8 mouse cellular contexts compared by ENCODE assay signal in the genomic region with DNA sequence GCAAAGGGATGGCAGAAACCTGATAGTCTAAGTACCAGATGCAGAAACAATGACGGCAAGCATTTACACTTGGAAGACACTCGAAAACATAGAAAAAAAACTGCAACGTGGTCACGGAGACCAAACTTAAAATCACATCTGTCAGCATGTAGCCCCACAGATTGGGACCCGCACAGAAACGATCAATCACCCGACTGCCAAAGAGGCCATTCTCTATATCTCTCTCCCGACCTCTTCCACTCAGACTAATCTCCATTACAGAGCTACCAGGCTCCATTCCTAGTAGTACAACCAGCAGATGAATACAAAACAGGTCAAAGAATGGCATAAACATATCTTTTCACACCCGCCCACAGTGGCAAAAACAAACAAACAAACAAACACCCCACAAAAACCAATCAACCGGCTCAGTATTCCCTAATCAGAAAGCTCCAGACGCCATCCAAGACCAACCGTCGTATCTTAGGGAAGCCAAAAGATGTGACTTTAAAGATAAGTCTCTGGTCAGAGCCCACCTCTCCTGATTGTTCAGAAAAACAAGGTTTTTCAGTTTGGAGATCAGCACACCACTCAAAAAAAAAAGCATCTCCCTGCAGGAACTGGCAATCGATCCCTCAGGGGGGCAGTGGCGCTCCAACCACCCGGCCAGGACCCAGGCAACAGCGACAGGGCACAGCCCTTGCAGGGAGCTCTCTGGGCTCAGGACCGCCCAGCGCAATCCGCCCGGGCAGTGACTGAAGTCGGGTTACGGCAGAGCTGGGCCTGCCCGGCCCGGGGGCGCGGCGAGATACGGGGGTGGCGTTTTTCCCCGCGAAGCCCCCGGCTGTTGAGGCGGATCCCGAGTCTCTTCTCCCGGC. TPM values are rescaled to one million over a fixed set of nuclear protein-coding genes. Genes with fewer than 3 reads are reported as not detected.
A peak's percentile ranks its signal among the peaks of the same experiment; 100 is the strongest.
DNase-seq lines count a peak whose midpoint lies in the region; ATAC-seq and TF ChIP-seq lines count a peak whose summit lies in the region.

No protein-coding gene starts in this region.

- H3K27me3 ChIP-seq in forebrain, embryonic 16.5 days (replicated peaks; ENCODE audit: control insufficient read depth, insufficient read depth, low read length), result peaks cover 4% of the 10 kb centered on the region; the same call in 1 of the 2 replicates
- peaks cover 2% of the 10 kb centered on the region for H3K27me3 ChIP-seq in hindbrain, embryonic 16.5 days (replicated peaks; ENCODE audit: control insufficient read depth, insufficient read depth, low read length)
- H3K27me3 ChIP-seq in small intestine, adult 2 months (ENCODE audit: control insufficient read depth, insufficient read depth, low read length), result no peaks in the 10 kb centered on the region

- peak overlapping the region; percentile 89 for H3K9ac ChIP-seq in forebrain, embryonic 16.5 days (replicated peaks; ENCODE audit: low read depth, low read length)
- peak overlapping the region; percentile 94 for H3K9ac ChIP-seq in hindbrain, embryonic 16.5 days (ENCODE audit: low read depth, low read length)

- H3K27ac ChIP-seq in forebrain, embryonic 16.5 days (ENCODE audit: low read length), result peak overlapping the region; percentile 89
- H3K27ac ChIP-seq in hindbrain, embryonic 16.5 days (ENCODE audit: low read depth, low read length), result peak overlapping the region; percentile 91
- no peak overlapping the region for H3K27ac ChIP-seq in small intestine, adult 2 months (ENCODE audit: insufficient read depth, low read depth, low read length)

- H3K9me3 ChIP-seq in forebrain, embryonic 16.5 days (ENCODE audit: control insufficient read depth, low read length), result no peaks in the 10 kb centered on the region
- no peaks in the 10 kb centered on the region for H3K9me3 ChIP-seq in hindbrain, embryonic 16.5 days (ENCODE audit: control insufficient read depth, low read length)

- TF ChIP-seq POLR2A in small intestine, adult 2 months (IDR thresholded peaks at IDR 0.05; ENCODE audit: low read depth, low read length), result no peak

- peak; percentile 50 for DNase-seq in kidney, adult 11 months
- no peak for DNase-seq in kidney, adult 18-20 months
- DNase-seq in c-Kit-positive CD71-positive TER-119-positive erythroid progenitor cells, embryonic 14.5 days (ENCODE audit: low spot score), result peak; percentile 73
- peak; percentile 35 to 74 for DNase-seq in left cerebral cortex, postnatal 10 days (ENCODE audit: extremely low spot score in 1 of 2, low spot score in 2 of 2)

- WGBS in forebrain, embryonic 16.5 days, result 2% methylated on average over 35 of the region's 36 CpGs
- WGBS in hindbrain, embryonic 16.5 days, result 2% methylated on average over 28 of the region's 36 CpGs
- WGBS in small intestine, adult 2 months, result 1% methylated on average over 35 of the region's 36 CpGs

- no peaks in the 10 kb centered on the region for H3K36me3 ChIP-seq in forebrain, embryonic 16.5 days (ENCODE audit: control insufficient read depth, insufficient read depth)
- no peaks in the 10 kb centered on the region for H3K36me3 ChIP-seq in hindbrain, embryonic 16.5 days (ENCODE audit: control insufficient read depth, insufficient read depth, low read length)
- H3K36me3 ChIP-seq in small intestine, adult 2 months (ENCODE audit: control insufficient read depth, insufficient read depth, low read length), result no peaks in the 10 kb centered on the region

- peak overlapping the region; percentile 92 for H3K4me2 ChIP-seq in forebrain, embryonic 16.5 days (ENCODE audit: low read length)
- peak overlapping the region; percentile 70 for H3K4me2 ChIP-seq in hindbrain, embryonic 16.5 days (ENCODE audit: low read length)

- peak; percentile 79 for ATAC-seq in forebrain, embryonic 16.5 days
- ATAC-seq in hindbrain, embryonic 16.5 days, result peak; percentile 79
- ATAC-seq in megakaryocyte, adult 5-6 weeks (ENCODE audit: poor library complexity, severe bottlenecking), result peak; percentile 78

- H3K4me1 ChIP-seq in forebrain, embryonic 16.5 days (replicated peaks; ENCODE audit: control insufficient read depth, insufficient read depth, low read length), result peaks cover 20% of the 10 kb centered on the region
- H3K4me1 ChIP-seq in hindbrain, embryonic 16.5 days (ENCODE audit: control insufficient read depth, insufficient read depth, low read depth, low read length), result peaks cover 17% of the 10 kb centered on the region
- H3K4me1 ChIP-seq in small intestine, adult 2 months (ENCODE audit: control insufficient read depth, insufficient read depth, insufficient read length, low read length), result peaks cover 5% of the 10 kb centered on the region; the same call in 1 of the 2 replicates

- intact Hi-C loops in left cerebral cortex, postnatal 10 days (cut with DNase I), result loop anchor here (10.0 kb wide), 1 partner anchor 119 kb away; the partner anchor contains the start of gene Zmpste24

- H3K4me3 ChIP-seq in forebrain, embryonic 16.5 days (replicated peaks; ENCODE audit: low read length), result peak overlapping the region; percentile 96
- H3K4me3 ChIP-seq in hindbrain, embryonic 16.5 days (ENCODE audit: low read length), result peak overlapping the region; percentile 82
- peak overlapping the region; percentile 97 for H3K4me3 ChIP-seq in small intestine, adult 2 months (ENCODE audit: low read depth, low read length)

- TF ChIP-seq CTCF in small intestine, adult 2 months (IDR thresholded peaks at IDR 0.05; ENCODE audit: extremely low read depth, insufficient read length, insufficient replicate concordance, low read depth, low read length), result no peak

RNA-seq across cellular contexts. Expression of gene Rlf, which starts 0.7 kb away (rescaled TPM):
- polyA plus RNA-seq in forebrain, embryonic 16.5 days (2015; fragmentation: Nextera tagmentation; extraction: Ambion mirVana), result 34.5 and 34.9 TPM in 2 replicates
- 23.9 and 24.2 TPM in 2 replicates for polyA plus RNA-seq in hindbrain, embryonic 16.5 days (2015; fragmentation: Nextera tagmentation; extraction: Ambion mirVana)
- 10 to 100 TPM; 31.2 to 31.6 TPM for total RNA-seq in left cerebral cortex, postnatal 10 days (2021)
- 23.2 and 25.9 TPM in 2 replicates for total RNA-seq in megakaryocyte, adult 5-6 weeks (2015)
- 38.4 and 42.4 TPM in 2 replicates for total RNA-seq in megakaryocyte, adult 5-6 weeks (2017)
- polyA plus RNA-seq in small intestine, adult 2 months (2012; rRNA removed), result 0.83 and 1.2 TPM in 2 replicates

Comparison
In these comparisons a context has a peak if more than half of its experiments do, and no peak if none do; other contexts are left out.
1. RNA of gene Rlf, which starts 0.7 kb away (polyA plus RNA-seq): 34.5 to 34.9 TPM in forebrain, embryonic 16.5 days and 23.9 to 24.2 TPM in hindbrain, embryonic 16.5 days; 0.83 to 1.2 TPM in small intestine, adult 2 months; every median in the first group is over 10 times any median in the second.
2. Peak in every context shown above with its lines, with median percentiles within 50 percentile points of each other: ATAC-seq and H3K4me3 ChIP-seq.